Mouse (Mus musculus) macrophage (primary cell): ENCODE data around the gene Rab26. TPM values are rescaled to one million over a fixed set of nuclear protein-coding genes. Genes with fewer than 3 reads are reported as not detected.

Experiments used
- H3K27ac ChIP-seq: fragments of 350-480 bp; formaldehyde crosslinking; 2 replicates; pipeline ENCODE4 v1.9.0; 2021
- H3K36me3 ChIP-seq: fragments of 350-480 bp; formaldehyde crosslinking; 2 replicates; pipeline ENCODE4 v1.9.0; 2021; ENCODE audit errors: inconsistent target
- H3K4me3 ChIP-seq: fragments of 350-480 bp; formaldehyde crosslinking; 2 replicates; pipeline ENCODE4 v1.9.0; 2021; ENCODE audit errors: inconsistent target
- H3K79me2 ChIP-seq: fragments of 350-480 bp; formaldehyde crosslinking; 2 replicates; pipeline ENCODE4 v1.9.0; 2021; ENCODE audit errors: inconsistent target
- WGBS: methylation state at CpG from one replicate; pipeline ENCODE4 v1.1.7; 2026; ENCODE audit warnings: inconsistent platforms; ENCODE audit not compliant: missing documents; 5-methylcytosine and 5-hydroxymethylcytosine counted together
- polyA plus RNA-seq: library from polyadenylated mRNA; stranded (reverse); fragments of 250-400 nt; gene quantifications from 3 replicates; pipeline ENCODE4 v1.2.4, GENCODE M21; 2018; ENCODE audit warnings: inconsistent platforms

Gene Rab26
- polyA plus RNA-seq, 1 experiment from 2014 or later = not detected

DNA sequence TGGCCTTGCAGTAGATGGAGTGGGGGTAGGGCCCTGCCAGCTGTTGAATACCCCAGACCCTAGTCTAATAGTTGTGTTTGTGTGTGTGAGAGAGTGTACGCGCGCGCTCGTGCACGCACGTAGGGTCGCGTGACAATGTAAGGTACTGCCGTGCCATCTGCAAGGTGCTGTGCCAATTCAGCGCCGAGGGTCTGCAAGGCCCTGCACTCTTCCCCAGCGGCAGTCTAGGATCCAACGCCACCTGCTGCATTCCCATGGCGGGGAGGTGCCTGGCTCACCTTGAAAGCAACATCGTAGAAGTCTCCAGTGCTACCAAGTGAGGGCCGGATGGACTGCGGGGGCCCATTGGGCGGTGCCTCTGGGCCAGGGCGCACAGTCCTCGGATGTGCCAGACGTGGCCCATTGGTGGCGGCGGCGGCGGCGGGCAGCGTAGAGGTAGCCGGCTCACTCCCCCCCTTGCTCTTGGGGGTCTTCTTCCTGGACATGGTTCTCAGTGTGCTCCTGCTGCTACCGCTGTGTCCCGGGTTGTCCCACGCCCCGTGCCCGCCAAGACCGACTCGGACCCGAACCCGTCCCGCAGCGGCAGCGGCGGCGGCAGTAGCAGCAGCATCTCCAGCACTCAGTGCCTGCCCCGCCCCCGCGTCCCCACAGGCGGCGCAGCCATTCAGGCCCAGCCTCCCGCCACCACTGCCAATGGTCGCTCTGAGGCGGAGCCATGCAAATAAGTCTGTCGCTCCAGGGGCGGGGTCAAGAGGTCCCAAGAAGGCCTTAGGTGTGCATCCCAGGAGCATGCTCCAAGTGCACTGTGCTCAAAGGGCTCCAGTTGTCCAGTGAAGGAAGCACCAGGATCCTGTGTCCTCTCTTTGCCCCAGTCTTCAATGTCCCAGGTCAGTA lies 664 bp downstream of the Rab26 start:
- no peaks in the 10 kb centered on the region for H3K36me3 ChIP-seq
- H3K27ac ChIP-seq = no peak overlapping the region
- WGBS = 20% methylated on average over 41 of the region's 53 CpGs
- H3K4me3 ChIP-seq = no peak overlapping the region
- H3K79me2 ChIP-seq = peaks cover 20% of the 10 kb centered on the region

- Histone ChIP-seq H3K4me3 (no peak overlapping the region), H3K79me2 (peaks cover 26% of the 10 kb centered on the region), H3K27ac (no peak overlapping the region), H3K36me3 (no peaks in the 10 kb centered on the region)
- WGBS = 100% methylated on average over 7 of the region's 7 CpGs
These were observed 2.0 kb downstream of the Rab26 start for GRCm38 (mm10) chr17:24532045-24532444.

DNA sequence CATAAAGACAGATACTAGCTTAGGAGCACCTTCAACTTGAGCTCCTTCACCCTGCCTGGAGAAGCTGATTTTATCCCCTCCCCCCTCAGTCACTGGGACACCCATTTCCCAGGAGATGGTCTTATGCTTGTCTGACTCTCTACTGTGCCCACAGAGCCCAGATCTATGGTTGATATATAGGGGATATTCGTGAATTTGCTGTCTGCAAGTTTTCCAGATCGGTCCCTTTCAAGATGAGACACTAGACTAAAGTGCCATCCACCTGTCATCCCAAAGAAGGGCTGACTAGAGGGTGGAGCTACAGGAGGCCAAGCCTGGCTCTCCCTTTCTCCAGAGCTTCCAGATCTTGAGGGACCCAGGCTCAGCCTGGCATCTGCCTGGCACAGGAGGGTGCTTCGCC lies 2.9 kb downstream of the Rab26 start:
- H3K4me3 ChIP-seq = no peak overlapping the region
- WGBS = 85% methylated on average over 3 of the region's 3 CpGs
- H3K36me3 ChIP-seq = no peaks in the 10 kb centered on the region
- no peak overlapping the region for H3K27ac ChIP-seq
- peaks cover 36% of the 10 kb centered on the region for H3K79me2 ChIP-seq

- Histone ChIP-seq H3K4me3 (no peak overlapping the region), H3K79me2 (peaks cover 41% of the 10 kb centered on the region), H3K27ac (no peak overlapping the region), H3K36me3 (no peaks in the 10 kb centered on the region)
- WGBS = 80% methylated on average over 8 of the region's 8 CpGs
These were observed 3.5 kb downstream of the Rab26 start for GRCm38 (mm10) chr17:24530361-24531050.

DNA sequence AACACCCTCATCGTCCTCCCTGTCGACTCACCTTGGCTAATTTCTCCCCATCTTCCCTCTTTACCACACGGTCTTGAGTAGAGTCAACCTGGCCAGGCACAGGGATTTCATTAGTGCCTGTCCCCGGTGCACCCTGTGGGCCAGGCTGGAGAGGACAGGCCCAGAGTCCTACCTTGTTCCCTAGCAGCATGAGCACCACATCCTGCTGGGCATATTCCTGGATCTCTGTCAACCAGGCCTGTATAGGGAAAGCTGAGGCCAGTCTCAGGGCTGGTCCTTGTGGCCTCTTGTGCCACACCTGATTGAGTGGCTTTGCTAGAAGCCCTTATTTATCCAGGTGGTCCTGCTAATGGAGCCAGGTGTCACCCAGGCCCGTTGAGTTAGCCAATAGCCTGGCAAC lies 4.1 kb downstream of the Rab26 start:
- Histone ChIP-seq H3K79me2 (peaks cover 47% of the 10 kb centered on the region), H3K4me3 (peak overlapping the region; percentile 82; the same call in 1 of the 2 replicates), H3K27ac (no peak overlapping the region), H3K36me3 (no peaks in the 10 kb centered on the region)
- 57% methylated on average over 5 of the region's 5 CpGs for WGBS

- 8% methylated on average over 4 of the region's 4 CpGs for WGBS
- Histone ChIP-seq H3K27ac (peak overlapping the region; percentile 69), H3K4me3 (peak overlapping the region; percentile 82), H3K79me2 (peaks cover 56% of the 10 kb centered on the region), H3K36me3 (no peaks in the 10 kb centered on the region)
These were observed 5.0 kb downstream of the Rab26 start for GRCm38 (mm10) chr17:24529007-24529451.

DNA sequence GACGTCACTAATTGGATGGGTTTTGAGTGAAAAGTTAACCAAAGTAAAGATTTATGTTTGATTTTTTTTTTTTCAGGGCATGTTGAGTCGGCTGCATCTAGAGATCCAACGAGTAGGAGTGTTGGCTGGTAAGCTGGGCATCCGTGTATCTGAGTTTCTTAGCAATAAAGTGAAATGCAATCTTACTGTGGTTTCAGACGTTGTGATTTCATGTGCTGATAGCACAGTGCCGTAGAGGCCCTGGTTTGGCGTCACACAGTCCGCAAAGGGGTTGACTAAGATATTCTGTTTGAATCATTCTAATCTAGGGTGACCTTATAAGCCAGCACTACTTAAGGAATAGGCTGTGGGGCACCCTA lies 5.5 kb downstream of the Rab26 start:
- Histone ChIP-seq H3K27ac (peak overlapping the region; percentile 69), H3K79me2 (peaks cover 61% of the 10 kb centered on the region), H3K36me3 (no peaks in the 10 kb centered on the region), H3K4me3 (peak overlapping the region; percentile 82)
- 5% methylated on average over 8 of the region's 8 CpGs for WGBS

DNA sequence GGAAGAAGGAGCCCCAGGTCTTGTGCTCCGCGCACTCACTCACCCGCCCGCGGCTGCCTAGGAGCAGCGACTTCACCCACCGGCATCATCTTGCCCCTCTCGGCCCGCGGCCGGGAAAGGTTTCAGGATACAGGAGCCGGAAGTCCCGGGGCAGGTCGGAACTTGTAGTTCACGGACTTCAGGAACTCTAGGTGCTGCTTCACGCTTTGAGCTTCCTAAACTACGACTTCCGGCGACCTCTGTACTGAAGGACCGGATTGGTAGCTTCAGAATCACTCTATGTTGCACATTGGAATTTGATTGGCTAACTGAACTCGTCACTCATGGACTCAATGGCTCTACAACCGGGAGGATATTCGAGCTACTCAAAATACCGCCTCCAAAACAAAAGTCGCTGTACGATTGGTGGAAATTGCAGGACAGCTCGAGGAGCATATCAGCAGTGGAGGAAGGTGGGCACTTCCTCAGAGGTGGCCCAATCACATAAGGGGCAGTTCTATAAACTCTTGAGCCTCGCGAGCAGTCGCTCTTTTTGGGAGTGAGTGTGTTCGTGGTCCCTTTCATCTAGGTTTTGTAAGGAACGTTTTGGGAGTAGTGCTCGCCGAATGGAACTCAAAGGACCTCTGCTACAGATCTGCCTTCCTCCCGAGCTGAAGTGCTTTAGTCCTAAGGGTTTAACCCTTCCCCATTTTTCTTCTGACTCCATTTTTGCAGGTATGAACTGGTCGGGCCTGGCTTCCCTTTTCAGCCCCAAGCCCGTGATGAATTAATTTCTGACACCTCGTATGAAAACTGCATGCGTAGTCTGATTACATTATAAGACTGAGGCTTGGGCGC lies 6.1 kb downstream of the Rab26 start, which contains the start of gene Traf7:
Traf7 (minus strand) TSS at position 216 of the 837 bp plus-strand sequence.
- 2% methylated on average over 40 of the region's 40 CpGs for WGBS
- Histone ChIP-seq H3K27ac (peak within 1 kb of the TSS; percentile 69), H3K36me3 (no peaks in the 10 kb centered on the region), H3K79me2 (peaks cover 67% of the 10 kb centered on the region), H3K4me3 (peak within 1 kb of the TSS; percentile 82)

DNA sequence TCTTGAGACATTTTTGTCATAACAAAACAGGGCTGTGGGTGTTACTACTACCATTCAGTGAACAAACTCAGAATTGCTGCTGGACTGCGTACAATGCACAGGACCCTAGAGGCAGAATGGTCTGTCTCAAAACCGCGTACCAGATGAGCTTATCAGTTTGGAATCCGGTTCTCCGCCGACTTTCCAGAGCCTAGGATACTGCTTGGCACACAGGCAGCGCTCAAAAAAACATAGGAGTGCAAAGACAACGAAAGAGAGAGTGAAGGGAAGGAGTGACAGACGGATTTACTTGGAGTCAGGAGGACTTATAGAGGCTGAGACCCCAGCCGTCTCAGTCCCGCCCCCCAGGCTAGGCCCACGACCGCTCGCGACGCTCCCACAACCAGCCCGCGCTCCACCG lies 6.7 kb downstream of the Rab26 start:
- peak overlapping the region; percentile 76 for H3K4me3 ChIP-seq
- H3K27ac ChIP-seq = peak overlapping the region; percentile 50
- no peaks in the 10 kb centered on the region for H3K36me3 ChIP-seq
- H3K79me2 ChIP-seq = peaks cover 73% of the 10 kb centered on the region
- under 1% methylated on average over 19 of the region's 19 CpGs for WGBS

- Histone ChIP-seq H3K79me2 (peaks cover 92% of the 10 kb centered on the region), H3K4me3 (no peak overlapping the region), H3K36me3 (no peaks in the 10 kb centered on the region), H3K27ac (no peak overlapping the region)
- 83% methylated on average over 2 of the region's 2 CpGs for WGBS
These were observed 9.3 kb downstream of the Rab26 start for GRCm38 (mm10) chr17:24524734-24525133.

- peaks cover 36% of the 10 kb centered on the region for H3K36me3 ChIP-seq
These were observed 13.6 kb downstream of the Rab26 start for GRCm38 (mm10) chr17:24520450-24520849.

DNA sequence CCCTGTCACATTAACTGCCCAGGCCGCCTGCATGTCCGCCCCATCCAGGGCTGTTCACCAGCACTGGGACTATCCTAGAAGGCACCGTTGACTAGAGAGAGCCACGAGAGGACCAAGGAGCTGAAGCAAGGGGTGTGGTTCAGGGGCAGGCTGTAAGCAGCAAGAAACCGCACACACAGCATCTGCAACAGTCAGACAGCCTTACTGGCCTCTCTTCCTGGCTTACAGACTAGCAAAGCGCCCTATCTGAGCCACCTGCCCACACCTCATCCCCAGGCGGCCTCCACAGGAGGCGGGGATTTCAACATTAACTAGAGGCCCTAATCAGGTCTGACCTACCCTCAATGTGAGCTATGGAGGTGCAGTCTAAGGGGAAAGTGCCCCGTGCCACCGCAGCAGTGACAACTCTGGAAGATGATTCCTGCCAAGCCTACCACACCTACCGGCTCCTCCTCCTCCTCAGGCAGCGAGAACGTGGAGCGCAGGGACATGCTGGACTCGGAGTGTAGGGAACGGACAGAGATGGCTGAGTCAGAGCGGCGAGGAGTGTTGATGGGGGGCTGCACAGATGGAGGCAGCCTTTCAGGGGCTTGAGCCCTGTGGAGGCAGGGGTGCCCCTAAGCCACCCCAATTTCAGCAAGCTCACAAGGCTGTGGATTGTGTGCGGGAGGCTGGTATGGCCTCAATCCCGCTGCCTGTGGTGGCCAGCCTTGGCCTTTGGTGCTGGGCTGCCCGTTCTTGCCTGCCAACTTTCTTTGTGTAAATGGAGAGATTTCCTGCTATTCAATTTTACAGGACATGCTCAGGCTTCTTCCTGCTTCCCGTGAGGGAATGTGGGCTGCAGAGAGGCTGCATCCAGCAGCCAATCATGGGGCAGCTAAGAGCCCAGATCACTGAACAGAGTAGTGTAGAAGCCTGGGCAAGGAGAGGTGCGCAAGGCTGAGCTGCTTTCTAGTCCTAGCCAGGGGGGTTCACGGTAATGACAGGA lies 19.4 kb downstream of the Rab26 start:
- H3K79me2 ChIP-seq = peaks cover 6% of the 10 kb centered on the region; the same call in 1 of the 2 replicates
- H3K36me3 ChIP-seq = peaks cover 89% of the 10 kb centered on the region
- H3K27ac ChIP-seq = no peak overlapping the region
- no peak overlapping the region for H3K4me3 ChIP-seq
- 96% methylated on average over 23 of the region's 24 CpGs for WGBS

More at GRCm38 (mm10) chr17:24520450-24520849, 13.6 kb downstream of the Rab26 start:
- H3K27ac ChIP-seq = no peak overlapping the region
- WGBS = 91% methylated on average over 4 of the region's 4 CpGs
- H3K4me3 ChIP-seq = no peak overlapping the region
- peaks cover 65% of the 10 kb centered on the region for H3K79me2 ChIP-seq

DNA sequence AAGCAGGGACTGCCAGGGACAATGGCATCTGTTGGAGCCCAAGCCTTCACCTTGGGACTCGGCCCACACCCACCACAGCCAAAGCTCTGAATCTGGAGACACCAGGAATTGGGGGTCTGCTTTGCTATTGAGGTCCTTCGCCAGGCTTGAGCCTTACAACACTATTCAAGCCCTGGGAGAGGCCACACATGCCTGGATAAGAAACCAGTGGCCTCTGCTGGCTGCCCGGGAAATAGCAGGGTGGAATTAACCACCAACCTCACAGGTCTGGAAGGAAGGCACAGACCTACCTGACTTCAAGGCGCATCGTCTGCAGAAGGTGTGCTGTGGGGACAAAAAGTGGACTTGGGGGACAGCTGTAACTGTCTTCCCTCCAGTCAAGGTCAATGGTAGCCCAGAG lies 20.4 kb downstream of the Rab26 start:
- Histone ChIP-seq H3K36me3 (peaks cover 93% of the 10 kb centered on the region), H3K79me2 (no peaks in the 10 kb centered on the region), H3K27ac (no peak overlapping the region), H3K4me3 (no peak overlapping the region)
- 73% methylated on average over 5 of the region's 5 CpGs for WGBS
